Mouse (Mus musculus): ENCODE data around the gene Slc34a2.

Gene Slc34a2

GRCm38 (mm10) chr5:53037781-53038180 is at the start of gene Slc34a2:
TSS of gene Slc34a2 (plus strand) at chr5:53038081.
- no peak for DNase-seq (ENCODE audit: low read depth)

GRCm38 (mm10) chr5:52990687-52991341 is 47.1 kb upstream of the Slc34a2 start:
- DNase-seq (ENCODE audit: low read depth) = no peak

GRCm38 (mm10) chr5:52992210-52992897 is 45.5 kb upstream of the Slc34a2 start:
- no peak for DNase-seq (ENCODE audit: low read depth)

- no peak for DNase-seq (ENCODE audit: low read depth)
Observed at GRCm38 (mm10) chr5:52993490-52994282, 44.2 kb upstream of the Slc34a2 start.

- DNase-seq (ENCODE audit: low read depth) = no peak
Observed at GRCm38 (mm10) chr5:52995461-52995860, 42.4 kb upstream of the Slc34a2 start.

GRCm38 (mm10) chr5:52996145-52996544 is 41.7 kb upstream of the Slc34a2 start:
- no peak for DNase-seq (ENCODE audit: low read depth)

- no peak for DNase-seq (ENCODE audit: low read depth)
Observed at GRCm38 (mm10) chr5:52996601-52997000, 41.3 kb upstream of the Slc34a2 start.

- no peak for DNase-seq (ENCODE audit: low read depth)
Observed at GRCm38 (mm10) chr5:52997032-52997431, 40.8 kb upstream of the Slc34a2 start.

- DNase-seq (ENCODE audit: low read depth) = no peak
Observed at GRCm38 (mm10) chr5:52998097-52998760, 39.7 kb upstream of the Slc34a2 start.

- no peak for DNase-seq (ENCODE audit: low read depth)
Observed at GRCm38 (mm10) chr5:53000169-53000872, 37.6 kb upstream of the Slc34a2 start.

- no peak for DNase-seq (ENCODE audit: low read depth)
Observed at GRCm38 (mm10) chr5:53002599-53003203, 35.2 kb upstream of the Slc34a2 start.

- DNase-seq (ENCODE audit: low read depth) = no peak
Observed at GRCm38 (mm10) chr5:53003495-53003894, 34.4 kb upstream of the Slc34a2 start.

- DNase-seq (ENCODE audit: low read depth) = no peak
Observed at GRCm38 (mm10) chr5:53003981-53004380, 33.9 kb upstream of the Slc34a2 start.

GRCm38 (mm10) chr5:53009027-53009769 is 28.7 kb upstream of the Slc34a2 start:
- DNase-seq (ENCODE audit: low read depth) = no peak

- no peak for DNase-seq (ENCODE audit: low read depth)
Observed at GRCm38 (mm10) chr5:53009770-53010133, 28.1 kb upstream of the Slc34a2 start.

- DNase-seq (ENCODE audit: low read depth) = no peak
Observed at GRCm38 (mm10) chr5:53011327-53011726, 26.6 kb upstream of the Slc34a2 start.

- DNase-seq (ENCODE audit: low read depth) = no peak
Observed at GRCm38 (mm10) chr5:53016606-53017005, 21.3 kb upstream of the Slc34a2 start.

- no peak for DNase-seq (ENCODE audit: low read depth)
Observed at GRCm38 (mm10) chr5:53018316-53018715, 19.6 kb upstream of the Slc34a2 start.

GRCm38 (mm10) chr5:53023432-53023831 is 14.4 kb upstream of the Slc34a2 start:
- DNase-seq (ENCODE audit: low read depth) = no peak

GRCm38 (mm10) chr5:53023901-53024300 is 14.0 kb upstream of the Slc34a2 start:
- DNase-seq (ENCODE audit: low read depth) = no peak

Data from c-Kit-positive CD71-positive TER-119-negative erythroid progenitor cells, embryonic 14.5 days (primary cell).